Comparison of ENCODE assay signal across 25 mouse cellular contexts in genomic region chr10:50929281-50929680, GRCm38 (mm10). TPM values are rescaled to one million over a fixed set of nuclear protein-coding genes. Genes with fewer than 3 reads are reported as not detected.
DNase-seq lines count a peak whose midpoint lies in the region; ATAC-seq and TF ChIP-seq lines count a peak whose summit lies in the region.
"Had no signal": no experiment of that assay in that cellular context is flagged by ENCODE, and none has a peak within 500 bp of the region (broad histone marks: within the 10 kb centered on the region; RNA-seq: fewer than 3 reads in every experiment).

No protein-coding gene starts in this region.

- H3K9me3 ChIP-seq in midbrain, embryonic 11.5 days (ENCODE audit: control insufficient read depth, low read length) = no peaks in the 10 kb centered on the region
- no peaks in the 10 kb centered on the region for H3K9me3 ChIP-seq in midbrain, postnatal 0 days (ENCODE audit: low read length)
- H3K9me3 ChIP-seq: embryonic facial prominence, embryonic 13.5 days; embryonic facial prominence, embryonic 15.5 days; forebrain, embryonic 10.5 days; forebrain, embryonic 12.5 days; forebrain, embryonic 15.5 days had no signal

- H3K9ac ChIP-seq in midbrain, embryonic 11.5 days (ENCODE audit: low read length) = no peak overlapping the region
- H3K9ac ChIP-seq in midbrain, postnatal 0 days (replicated peaks; ENCODE audit: low read length, poor library complexity, severe bottlenecking) = no peak overlapping the region
- H3K9ac ChIP-seq: embryonic facial prominence, embryonic 13.5 days; embryonic facial prominence, embryonic 15.5 days; forebrain, embryonic 12.5 days; forebrain, embryonic 15.5 days had no signal

- H3K4me2 ChIP-seq in midbrain, embryonic 11.5 days = no peak overlapping the region
- no peak overlapping the region for H3K4me2 ChIP-seq in midbrain, postnatal 0 days (ENCODE audit: low read depth, low read length, poor library complexity, severe bottlenecking)
- H3K4me2 ChIP-seq: embryonic facial prominence, embryonic 13.5 days; embryonic facial prominence, embryonic 15.5 days; forebrain, embryonic 12.5 days; forebrain, embryonic 15.5 days had no signal

- no peaks in the 10 kb centered on the region for H3K36me3 ChIP-seq in midbrain, embryonic 11.5 days (ENCODE audit: control insufficient read depth, insufficient read depth, low read length)
- no peaks in the 10 kb centered on the region for H3K36me3 ChIP-seq in midbrain, postnatal 0 days (ENCODE audit: insufficient read depth, low read length)
- H3K36me3 ChIP-seq: embryonic facial prominence, embryonic 13.5 days; embryonic facial prominence, embryonic 15.5 days; forebrain, embryonic 10.5 days; forebrain, embryonic 12.5 days; forebrain, embryonic 15.5 days had no signal

- no peak overlapping the region for H3K4me3 ChIP-seq in midbrain, embryonic 11.5 days (ENCODE audit: low read depth, low read length)
- no peak overlapping the region for H3K4me3 ChIP-seq in midbrain, postnatal 0 days (ENCODE audit: low read depth, low read length)
- H3K4me3 ChIP-seq: embryonic facial prominence, embryonic 13.5 days; embryonic facial prominence, embryonic 15.5 days; erythroblast, embryonic 14.5 days; forebrain, embryonic 10.5 days; forebrain, embryonic 12.5 days; forebrain, embryonic 15.5 days had no signal

- no peaks in the 10 kb centered on the region for H3K4me1 ChIP-seq in midbrain, embryonic 11.5 days (ENCODE audit: control insufficient read depth, insufficient read depth, low read length)
- H3K4me1 ChIP-seq in midbrain, postnatal 0 days (ENCODE audit: insufficient read depth, low read length) = no peaks in the 10 kb centered on the region
- H3K4me1 ChIP-seq: embryonic facial prominence, embryonic 13.5 days; embryonic facial prominence, embryonic 15.5 days; forebrain, embryonic 12.5 days; forebrain, embryonic 15.5 days had no signal

- 44% methylated on average over 5 of the region's 5 CpGs for WGBS in midbrain, embryonic 11.5 days
- WGBS in midbrain, postnatal 0 days = 31% methylated on average over 5 of the region's 5 CpGs

- H3K27ac ChIP-seq in midbrain, embryonic 11.5 days (ENCODE audit: low read depth, low read length) = no peak overlapping the region
- H3K27ac ChIP-seq in midbrain, postnatal 0 days (ENCODE audit: low read depth, low read length) = no peak overlapping the region
- H3K27ac ChIP-seq: embryonic facial prominence, embryonic 13.5 days; embryonic facial prominence, embryonic 15.5 days; forebrain, embryonic 10.5 days; forebrain, embryonic 12.5 days; forebrain, embryonic 15.5 days had no signal

- DNase-seq in midbrain, embryonic 11.5 days (ENCODE audit: low spot score, missing footprints) = peak; percentile 77
- DNase-seq in midbrain, postnatal 0 days (ENCODE audit: low spot score) = no peak
- peak; percentile 52 for DNase-seq in retina, embryonic 14.5 days (ENCODE audit: low spot score)
- no peak for DNase-seq in adrenal gland, postnatal 10 days
- no peak for DNase-seq in right cerebral cortex, postnatal 4 days
- DNase-seq: adrenal gland, adult 2 months; adrenal gland, postnatal 14 days; adrenal gland, postnatal 36 days; cerebellum, adult 11 months; cerebellum, adult 18-20 months; cerebellum, adult 8-10 months; cerebellum, adult 9-11 months; cerebellum, postnatal 14 days; cerebellum, postnatal 36 days; embryo, embryonic 11 days had no signal

- no peaks in the 10 kb centered on the region for H3K27me3 ChIP-seq in midbrain, embryonic 11.5 days (ENCODE audit: control insufficient read depth, insufficient read depth, low read length)
- H3K27me3 ChIP-seq in midbrain, postnatal 0 days (ENCODE audit: insufficient read depth, low read length) = no peaks in the 10 kb centered on the region
- H3K27me3 ChIP-seq: embryonic facial prominence, embryonic 13.5 days; embryonic facial prominence, embryonic 15.5 days; forebrain, embryonic 12.5 days; forebrain, embryonic 15.5 days had no signal

- TF ChIP-seq CTCF in midbrain, postnatal 0 days (IDR thresholded peaks at IDR 0.05) = no peak

- ATAC-seq in midbrain, embryonic 11.5 days (ENCODE audit: low FRiP score) = no peak
- ATAC-seq in midbrain, postnatal 0 days (ENCODE audit: low FRiP score) = no peak
- ATAC-seq: forebrain, embryonic 15.5 days had no signal

RNA-seq across cellular contexts. Expression of gene Sim1, which starts 34.7 kb away (rescaled TPM):
- polyA plus RNA-seq in midbrain, embryonic 11.5 days (2014; fragmentation: Nextera tagmentation; extraction: Ambion mirVana) = 7.9 and 8.7 TPM in 2 replicates
- 1.6 and 2.5 TPM in 2 replicates for total RNA-seq in midbrain, postnatal 0 days (2014; rRNA removed)
- polyA plus RNA-seq in midbrain, postnatal 0 days (2015; fragmentation: Nextera tagmentation; extraction: Ambion mirVana) = 0.96 and 2.1 TPM in 2 replicates
- total RNA-seq in adrenal gland, postnatal 10 days (2021) = not detected
- total RNA-seq: adrenal gland, adult 2 months; adrenal gland, postnatal 14 days; adrenal gland, postnatal 36 days; common myeloid progenitor, adult 5-6 weeks; MEL had no signal
- polyA plus RNA-seq: adrenal gland, adult 2 months; C2C12; erythroblast, embryonic 14.5 days; frontal cortex, adult 2 months had no signal

Comparison
In these comparisons a context has a peak if more than half of its experiments do, and no peak if none do; other contexts are left out.
1. DNase-seq: peak in midbrain, embryonic 11.5 days (single experiment) and retina, embryonic 14.5 days (single experiment); none in midbrain, postnatal 0 days (single experiment), adrenal gland, postnatal 10 days (single experiment) and right cerebral cortex, postnatal 4 days (single experiment).